Mouse (Mus musculus): Measurements from ENCODE around the gene Nr4a3. TPM values are rescaled to one million over a fixed set of nuclear protein-coding genes. Genes with fewer than 3 reads are reported as not detected.

Gene Nr4a3
- 21.5 and 73.5 TPM in 2 replicates for polyA plus RNA-seq (2012; ENCODE audit: low replicate concordance)

DNA sequence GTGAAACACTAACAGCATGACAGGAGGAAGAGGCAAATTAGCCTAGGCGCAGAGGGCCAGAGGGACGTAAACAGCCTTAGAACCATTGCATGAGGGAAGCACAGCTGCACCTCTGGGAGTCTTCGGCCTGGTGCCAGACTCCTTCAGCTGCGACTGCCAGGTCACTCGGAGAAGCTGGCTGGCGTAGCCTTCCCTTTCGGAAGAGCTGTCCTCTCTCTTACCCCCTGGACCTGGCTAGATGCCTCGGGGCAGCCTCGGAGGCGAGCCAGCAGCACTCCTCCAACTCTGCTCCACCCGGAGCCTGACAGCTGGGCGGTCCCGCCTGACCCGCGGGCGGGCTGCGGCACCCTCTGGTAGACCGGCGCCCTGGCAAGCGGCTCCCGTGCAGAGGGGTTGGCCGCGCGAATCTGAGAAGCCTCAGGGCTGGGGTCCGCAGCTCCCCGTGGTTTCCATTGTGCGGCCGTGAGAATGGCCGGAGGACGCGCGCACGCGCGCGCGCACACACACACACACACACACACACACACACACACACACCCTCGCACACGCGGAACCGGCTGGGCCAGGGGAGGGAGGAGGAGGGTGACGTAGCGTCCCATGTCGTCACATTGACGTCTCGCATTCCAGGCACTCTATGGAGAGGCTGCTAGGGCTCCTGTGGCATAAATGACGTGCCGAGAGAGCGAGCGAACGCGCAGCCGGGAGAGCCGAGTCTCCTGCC, at the start of gene Nr4a3:
Gene Nr4a3, plus strand, starts transcription at position 663 of the 721 bp plus-strand sequence.

GRCm38 (mm10) chr4:48124773-48125469, 80.0 kb downstream of the Nr4a3 start, which contains the start of gene Stx17:
TSS of gene Stx17 (plus strand) at chr4:48124915.

Other genes with a start within 250 kb of the Nr4a3 start
- gene Stx17, start 79.8 kb downstream of the Nr4a3 start, polyA plus RNA-seq (2012; ENCODE audit: low replicate concordance), result 3.5 and 5.1 TPM in 2 replicates
- 14.8 and 24.9 TPM in 2 replicates for gene Erp44, start 234.4 kb downstream of the Nr4a3 start, polyA plus RNA-seq (2012; ENCODE audit: low replicate concordance)
- 7.3 and 8.0 TPM in 2 replicates for gene Invs, start 234.6 kb downstream of the Nr4a3 start, polyA plus RNA-seq (2012; ENCODE audit: low replicate concordance)